Mouse (Mus musculus) regulatory T cell (primary cell): ENCODE measurements around the gene Zbtb16.

Experiments
- in situ Hi-C: fragments of 300-600 bp; cut with MboI, MseI; formaldehyde crosslinking; loops from one replicate; pipeline ENCODE4 v1.15.1; 2025; ENCODE audit warnings: high pct_unique_total_duplicates

Zbtb16 gene

GRCm38 (mm10) chr9:48744916-48745315, 91.1 kb downstream of the Zbtb16 start:
- in situ Hi-C loops = no loop called here

DNA sequence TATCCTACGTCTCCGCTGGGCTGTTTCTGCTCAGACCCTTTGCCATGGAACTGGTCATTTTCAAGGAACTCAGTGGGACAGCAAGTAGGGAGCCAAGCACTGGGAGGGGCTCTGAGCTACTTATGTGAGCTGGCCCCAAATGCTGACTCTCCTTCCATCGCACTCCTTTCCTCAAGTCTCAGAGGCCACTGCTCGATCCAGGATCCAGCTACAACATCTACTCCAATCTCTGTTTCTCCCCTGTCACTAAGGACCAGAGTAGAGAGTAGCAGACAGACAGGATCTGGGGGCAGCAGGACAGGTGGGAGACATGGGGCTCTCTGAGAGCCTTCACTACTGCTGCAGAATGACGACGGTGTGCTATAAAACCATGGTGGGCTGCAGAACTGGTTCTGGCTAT, 91.6 kb downstream of the Zbtb16 start:
- in situ Hi-C loops = no loop called here

GRCm38 (mm10) chr9:48743338-48744285, 92.4 kb downstream of the Zbtb16 start:
- in situ Hi-C loops = no loop called here

GRCm38 (mm10) chr9:48742150-48742549, 93.9 kb downstream of the Zbtb16 start:
- in situ Hi-C loops = no loop called here

GRCm38 (mm10) chr9:48741433-48742077, 94.5 kb downstream of the Zbtb16 start:
- in situ Hi-C loops = no loop called here

- in situ Hi-C loops = no loop called here
Observed at GRCm38 (mm10) chr9:48740732-48741255, 95.2 kb downstream of the Zbtb16 start.

GRCm38 (mm10) chr9:48740098-48740505, 95.9 kb downstream of the Zbtb16 start:
- in situ Hi-C loops = no loop called here

GRCm38 (mm10) chr9:48738795-48739476, 97.1 kb downstream of the Zbtb16 start:
- in situ Hi-C loops = no loop called here

DNA sequence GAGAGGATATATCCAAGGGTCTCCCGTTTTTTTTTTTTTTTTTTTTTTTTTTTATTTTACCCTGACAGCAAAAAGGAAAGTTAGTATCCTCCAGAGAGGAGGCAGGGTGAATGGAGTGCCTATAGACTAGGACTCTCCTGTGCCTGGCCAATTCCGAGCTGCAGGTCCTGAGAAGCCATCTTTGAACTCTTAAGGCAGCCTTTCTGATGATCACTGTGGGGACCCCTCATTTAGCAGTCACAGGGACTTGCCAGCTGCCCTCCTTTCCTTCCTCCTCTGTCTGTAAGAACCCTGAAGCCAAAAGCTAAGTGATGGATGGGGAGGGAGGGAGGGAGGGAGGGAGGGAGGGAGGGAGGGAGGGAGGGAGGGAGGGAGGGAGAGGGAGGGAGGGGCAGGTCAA, 98.1 kb downstream of the Zbtb16 start:
- in situ Hi-C loops = no loop called here

DNA sequence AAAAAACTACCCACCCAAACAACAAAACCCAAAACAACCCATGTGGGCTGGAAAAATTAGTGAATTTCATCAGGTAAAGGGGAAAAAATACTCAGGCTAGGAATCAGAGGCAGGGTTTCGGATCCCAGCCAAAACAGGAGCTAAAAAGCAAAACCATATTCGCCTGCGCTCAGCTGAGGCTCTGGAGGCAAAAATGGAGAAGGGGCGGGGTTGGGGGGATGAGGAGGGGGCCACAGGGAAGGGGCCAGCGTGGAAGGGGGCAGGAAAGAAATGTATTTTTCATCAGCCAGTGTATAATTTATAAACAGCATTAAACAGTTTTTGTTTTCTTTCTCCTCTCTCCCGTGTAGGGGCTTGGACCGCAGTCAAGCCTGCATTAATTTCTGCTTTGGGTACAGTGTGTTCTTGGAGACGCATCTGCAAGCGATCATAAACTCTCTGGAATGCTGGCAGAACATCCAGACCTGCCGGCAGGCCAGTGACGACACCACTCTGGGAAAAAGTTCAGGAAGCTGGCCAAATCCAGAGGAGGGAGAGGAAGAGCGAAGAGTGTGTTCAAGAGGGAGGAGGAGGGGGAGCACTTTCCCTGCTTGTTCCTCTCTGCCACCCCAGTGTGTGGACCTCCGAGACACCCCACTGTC, 98.7 kb downstream of the Zbtb16 start:
- in situ Hi-C loops = no loop called here

- in situ Hi-C loops = no loop called here
Observed at GRCm38 (mm10) chr9:48736361-48737209, 99.4 kb downstream of the Zbtb16 start.

GRCm38 (mm10) chr9:48735466-48736312, 100.3 kb downstream of the Zbtb16 start:
- in situ Hi-C loops = no loop called here

DNA sequence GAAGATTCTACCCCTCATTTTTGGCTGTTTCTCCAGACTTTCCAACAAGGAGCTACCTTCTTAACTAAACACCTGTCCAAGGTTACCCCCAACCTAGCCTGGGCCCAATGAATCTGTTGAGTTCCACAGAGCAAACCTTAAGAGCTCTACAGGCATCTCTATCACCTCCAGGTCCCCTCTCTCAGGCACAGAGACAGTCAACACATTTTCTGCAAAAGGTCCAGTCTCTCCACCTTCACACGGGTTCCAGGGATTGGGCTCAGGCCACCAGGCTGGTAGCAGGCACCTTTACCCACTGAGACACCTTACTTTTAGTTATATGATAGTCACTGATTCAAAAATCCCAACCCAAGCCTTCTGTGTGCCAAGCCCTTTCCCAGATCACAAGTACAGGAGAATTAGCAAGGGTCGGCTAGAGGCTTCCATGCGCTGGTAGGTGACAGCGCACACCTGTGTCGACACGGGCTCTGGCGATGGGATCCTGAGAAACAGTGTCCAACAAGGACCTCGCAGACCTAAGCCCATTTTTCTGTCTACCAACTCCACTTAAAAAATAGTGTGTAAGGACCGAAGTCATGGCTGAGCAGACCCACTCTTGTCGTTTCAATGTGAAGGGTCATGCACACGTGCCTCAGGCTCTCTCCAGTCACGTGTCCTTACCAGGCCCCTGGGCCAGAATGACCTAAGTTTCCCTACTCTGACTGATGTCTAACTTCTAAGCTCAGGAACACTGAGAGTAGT, 101.1 kb downstream of the Zbtb16 start:
- in situ Hi-C loops = no loop called here

DNA sequence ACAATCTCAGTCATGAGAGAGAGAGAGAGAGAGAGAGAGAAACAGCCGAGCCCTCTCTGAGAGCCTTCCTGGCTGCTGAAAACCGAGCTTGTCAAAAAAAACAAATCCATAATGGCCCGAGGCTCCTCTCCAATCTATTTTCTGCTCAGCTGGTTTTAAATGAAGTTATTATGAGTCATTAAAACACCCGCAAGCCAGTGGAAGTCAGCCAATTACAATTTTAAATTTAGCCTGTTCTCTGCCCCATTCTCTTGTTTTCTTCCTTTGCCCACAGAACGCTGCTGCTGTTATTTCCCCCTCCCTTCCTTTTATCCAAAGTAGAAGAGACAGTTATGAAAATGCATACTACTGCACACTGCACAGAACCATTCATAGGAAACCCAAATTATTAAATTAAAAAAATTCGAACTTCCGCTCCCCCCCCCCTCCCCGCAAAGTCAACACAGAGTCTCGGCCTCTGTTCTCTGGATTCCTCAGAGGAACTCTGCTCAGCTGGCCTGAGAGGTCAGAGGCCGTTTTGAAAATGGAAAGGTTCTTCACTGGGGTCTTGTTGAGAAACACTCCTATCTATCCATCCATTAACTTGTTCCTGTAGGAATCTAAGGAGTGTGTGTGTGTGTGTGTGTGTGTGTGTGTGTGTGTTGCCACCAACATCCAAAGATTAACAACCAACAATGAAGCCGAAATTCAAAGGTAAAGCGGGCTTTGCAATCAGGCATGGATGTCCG, 102.0 kb downstream of the Zbtb16 start:
- in situ Hi-C loops = no loop called here

- in situ Hi-C loops = no loop called here
Observed at GRCm38 (mm10) chr9:48733083-48733482, 102.9 kb downstream of the Zbtb16 start.

GRCm38 (mm10) chr9:48731651-48732536, 104.1 kb downstream of the Zbtb16 start:
- in situ Hi-C loops = no loop called here

DNA sequence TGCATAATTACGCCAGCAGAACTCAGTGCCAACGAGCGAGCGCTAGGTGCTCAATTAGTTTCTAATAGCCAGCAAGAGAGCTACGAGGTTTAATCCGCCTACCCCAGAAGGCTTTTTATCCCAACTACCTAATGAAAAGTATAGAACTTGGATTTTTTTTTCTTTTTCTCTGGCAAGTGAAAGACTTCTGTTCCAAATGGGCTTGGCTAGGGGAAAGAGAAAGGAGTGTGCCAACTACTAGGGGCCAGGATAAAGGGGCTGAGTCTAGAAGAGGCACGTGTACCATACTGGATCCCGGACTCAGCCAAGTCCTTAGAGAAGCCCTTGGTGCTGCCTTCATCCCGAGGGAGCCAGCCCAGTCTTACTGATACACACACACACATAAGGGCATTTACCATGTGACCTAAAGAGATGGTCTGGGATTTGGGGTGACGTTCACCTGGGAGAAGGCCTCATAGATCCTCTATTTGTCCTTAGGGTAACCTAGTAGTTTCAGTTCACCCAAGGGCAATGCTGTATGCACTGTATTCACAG, 105.5 kb downstream of the Zbtb16 start:
- in situ Hi-C loops = no loop called here
